Mouse (Mus musculus) lung, postnatal 0 days (tissue): ENCODE results near the gene Tbrg4.

ENCODE experiments used
- CTCF ChIP-seq: IDR thresholded peaks from 2 replicates; pipeline ENCODE4 v1.5.1; 2016; ENCODE audit warnings: antibody characterized with exemption, mild to moderate bottlenecking
- EP300 ChIP-seq: IDR thresholded peaks from 2 replicates; pipeline ENCODE4 v1.6.1; 2016; ENCODE audit warnings: antibody characterized with exemption, mild to moderate bottlenecking, control low read depth

- TF ChIP-seq CTCF (no peak), EP300 (peak; percentile 82)
Observed at GRCm38 (mm10) chr11:6675402-6675801, 49.5 kb upstream of the Tbrg4 start.
